Mouse (Mus musculus): Measurements from ENCODE around the gene Tmem131l. TPM values are rescaled to one million over a fixed set of nuclear protein-coding genes. Genes with fewer than 3 reads are reported as not detected.
"Not testable (repeated sequence)": the region's sequence is repeated elsewhere in the genome, so short reads cannot be mapped to it uniquely, and the experiment has no call there.

Gene Tmem131l
- polyA plus RNA-seq, 1 experiment from 2014 or later, result 35.1 TPM

- not testable (repeated sequence) for H3K27me3 ChIP-seq (ENCODE audit: insufficient read depth, low read length); H3K9me3 ChIP-seq (ENCODE audit: low read length); H3K27ac ChIP-seq (ENCODE audit: low read length); H3K9ac ChIP-seq (replicated peaks; ENCODE audit: low read length); H3K4me2 ChIP-seq (replicated peaks; ENCODE audit: low read depth, low read length); H3K36me3 ChIP-seq (ENCODE audit: insufficient read depth, low read length); H3K4me1 ChIP-seq (ENCODE audit: insufficient read depth, low read length); H3K4me3 ChIP-seq (ENCODE audit: low read length); ATAC-seq (ENCODE audit: low FRiP score, low TSS enrichment)
- 92% methylated on average over 5 of the region's 5 CpGs for WGBS
Measured at GRCm38 (mm10) chr3:83879261-83880050, 160.5 kb downstream of the Tmem131l start.

GRCm38 (mm10) chr3:83878801-83879200, 161.2 kb downstream of the Tmem131l start:
- no peaks in the 10 kb centered on the region for H3K36me3 ChIP-seq (ENCODE audit: insufficient read depth, low read length)
- no peak overlapping the region for H3K4me3 ChIP-seq (ENCODE audit: low read length)
- H3K27me3 ChIP-seq (ENCODE audit: insufficient read depth, low read length), result no peaks in the 10 kb centered on the region
- H3K4me1 ChIP-seq (ENCODE audit: insufficient read depth, low read length), result no peaks in the 10 kb centered on the region
- H3K9ac ChIP-seq (replicated peaks; ENCODE audit: low read length), result no peak overlapping the region
- no peak overlapping the region for H3K4me2 ChIP-seq (replicated peaks; ENCODE audit: low read depth, low read length)
- H3K27ac ChIP-seq (ENCODE audit: low read length), result no peak overlapping the region
- 91% methylated on average over 4 of the region's 4 CpGs for WGBS
- H3K9me3 ChIP-seq (ENCODE audit: low read length), result no peaks in the 10 kb centered on the region
- no peak for ATAC-seq (ENCODE audit: low FRiP score, low TSS enrichment)

GRCm38 (mm10) chr3:83876299-83876698, 163.7 kb downstream of the Tmem131l start:
- ATAC-seq (ENCODE audit: low FRiP score, low TSS enrichment), result no peak
- H3K4me3 ChIP-seq (ENCODE audit: low read length), result no peak overlapping the region
- H3K9me3 ChIP-seq (ENCODE audit: low read length), result no peaks in the 10 kb centered on the region
- no peaks in the 10 kb centered on the region for H3K36me3 ChIP-seq (ENCODE audit: insufficient read depth, low read length)
- no peak overlapping the region for H3K4me2 ChIP-seq (replicated peaks; ENCODE audit: low read depth, low read length)
- WGBS, result 70% methylated on average over 4 of the region's 4 CpGs
- H3K4me1 ChIP-seq (ENCODE audit: insufficient read depth, low read length), result no peaks in the 10 kb centered on the region
- no peak overlapping the region for H3K27ac ChIP-seq (ENCODE audit: low read length)
- H3K27me3 ChIP-seq (ENCODE audit: insufficient read depth, low read length), result no peaks in the 10 kb centered on the region
- H3K9ac ChIP-seq (replicated peaks; ENCODE audit: low read length), result no peak overlapping the region

GRCm38 (mm10) chr3:83875078-83875477, 164.9 kb downstream of the Tmem131l start:
- not testable (repeated sequence) for H3K4me2 ChIP-seq (replicated peaks; ENCODE audit: low read depth, low read length); H3K9me3 ChIP-seq (ENCODE audit: low read length); H3K27ac ChIP-seq (ENCODE audit: low read length); ATAC-seq (ENCODE audit: low FRiP score, low TSS enrichment); H3K27me3 ChIP-seq (ENCODE audit: insufficient read depth, low read length); H3K4me1 ChIP-seq (ENCODE audit: insufficient read depth, low read length); H3K4me3 ChIP-seq (ENCODE audit: low read length); H3K9ac ChIP-seq (replicated peaks; ENCODE audit: low read length); H3K36me3 ChIP-seq (ENCODE audit: insufficient read depth, low read length)
- WGBS, result 89% methylated on average over 2 of the region's 2 CpGs

- ATAC-seq (ENCODE audit: low FRiP score, low TSS enrichment); H3K4me1 ChIP-seq (ENCODE audit: insufficient read depth, low read length); H3K4me3 ChIP-seq (ENCODE audit: low read length); H3K36me3 ChIP-seq (ENCODE audit: insufficient read depth, low read length); H3K9ac ChIP-seq (replicated peaks; ENCODE audit: low read length); H3K9me3 ChIP-seq (ENCODE audit: low read length); H3K4me2 ChIP-seq (replicated peaks; ENCODE audit: low read depth, low read length); H3K27ac ChIP-seq (ENCODE audit: low read length); H3K27me3 ChIP-seq (ENCODE audit: insufficient read depth, low read length): not testable (repeated sequence)
- WGBS, result 91% methylated on average over 2 of the region's 2 CpGs
Measured at GRCm38 (mm10) chr3:83872853-83873252, 167.1 kb downstream of the Tmem131l start.

GRCm38 (mm10) chr3:83871962-83872361, 168.0 kb downstream of the Tmem131l start:
- not testable (repeated sequence) for H3K36me3 ChIP-seq (ENCODE audit: insufficient read depth, low read length); H3K9me3 ChIP-seq (ENCODE audit: low read length); H3K4me3 ChIP-seq (ENCODE audit: low read length); H3K27ac ChIP-seq (ENCODE audit: low read length); H3K4me2 ChIP-seq (replicated peaks; ENCODE audit: low read depth, low read length); ATAC-seq (ENCODE audit: low FRiP score, low TSS enrichment); H3K9ac ChIP-seq (replicated peaks; ENCODE audit: low read length); H3K4me1 ChIP-seq (ENCODE audit: insufficient read depth, low read length); H3K27me3 ChIP-seq (ENCODE audit: insufficient read depth, low read length)
- WGBS, result 93% methylated on average over 4 of the region's 4 CpGs

- not testable (repeated sequence) for H3K27ac ChIP-seq (ENCODE audit: low read length); H3K36me3 ChIP-seq (ENCODE audit: insufficient read depth, low read length); H3K27me3 ChIP-seq (ENCODE audit: insufficient read depth, low read length); H3K4me3 ChIP-seq (ENCODE audit: low read length); H3K9me3 ChIP-seq (ENCODE audit: low read length); H3K4me2 ChIP-seq (replicated peaks; ENCODE audit: low read depth, low read length); H3K9ac ChIP-seq (replicated peaks; ENCODE audit: low read length); H3K4me1 ChIP-seq (ENCODE audit: insufficient read depth, low read length); ATAC-seq (ENCODE audit: low FRiP score, low TSS enrichment)
- WGBS, result 93% methylated on average over 7 of the region's 7 CpGs
Measured at GRCm38 (mm10) chr3:83871559-83871958, 168.4 kb downstream of the Tmem131l start.

- Histone ChIP-seq H3K9me3 (ENCODE audit: low read length) (no peaks in the 10 kb centered on the region), H3K4me3 (ENCODE audit: low read length) (no peak overlapping the region), H3K36me3 (ENCODE audit: insufficient read depth, low read length) (no peaks in the 10 kb centered on the region), H3K27me3 (ENCODE audit: insufficient read depth, low read length) (no peaks in the 10 kb centered on the region), H3K27ac (ENCODE audit: low read length) (no peak overlapping the region), H3K4me2 (replicated peaks; ENCODE audit: low read depth, low read length) (no peak overlapping the region), H3K9ac (replicated peaks; ENCODE audit: low read length) (no peak overlapping the region), H3K4me1 (ENCODE audit: insufficient read depth, low read length) (no peaks in the 10 kb centered on the region)
- 98% methylated on average over 2 of the region's 2 CpGs for WGBS
- no peak for ATAC-seq (ENCODE audit: low FRiP score, low TSS enrichment)
Measured at GRCm38 (mm10) chr3:83869776-83870175, 170.2 kb downstream of the Tmem131l start.

GRCm38 (mm10) chr3:83867026-83867425, 172.9 kb downstream of the Tmem131l start:
- H3K4me1 ChIP-seq (ENCODE audit: insufficient read depth, low read length); H3K4me2 ChIP-seq (replicated peaks; ENCODE audit: low read depth, low read length); ATAC-seq (ENCODE audit: low FRiP score, low TSS enrichment); H3K9ac ChIP-seq (replicated peaks; ENCODE audit: low read length); H3K27ac ChIP-seq (ENCODE audit: low read length); H3K4me3 ChIP-seq (ENCODE audit: low read length); H3K27me3 ChIP-seq (ENCODE audit: insufficient read depth, low read length); H3K9me3 ChIP-seq (ENCODE audit: low read length); H3K36me3 ChIP-seq (ENCODE audit: insufficient read depth, low read length): not testable (repeated sequence)

GRCm38 (mm10) chr3:83865216-83865615, 174.8 kb downstream of the Tmem131l start:
- Histone ChIP-seq H3K9ac (replicated peaks; ENCODE audit: low read length) (no peak overlapping the region), H3K4me3 (ENCODE audit: low read length) (no peak overlapping the region), H3K4me2 (replicated peaks; ENCODE audit: low read depth, low read length) (no peak overlapping the region), H3K36me3 (ENCODE audit: insufficient read depth, low read length) (no peaks in the 10 kb centered on the region), H3K4me1 (ENCODE audit: insufficient read depth, low read length) (no peaks in the 10 kb centered on the region; the same call in 1 of the 2 replicates), H3K9me3 (ENCODE audit: low read length) (no peaks in the 10 kb centered on the region), H3K27me3 (ENCODE audit: insufficient read depth, low read length) (no peaks in the 10 kb centered on the region), H3K27ac (ENCODE audit: low read length) (no peak overlapping the region)
- 80% methylated on average over 2 of the region's 2 CpGs for WGBS
- ATAC-seq (ENCODE audit: low FRiP score, low TSS enrichment), result no peak

Measured in kidney, embryonic 16.5 days (tissue).